Mouse (Mus musculus): ENCODE data around the gene Cdh20. TPM values are rescaled to one million over a fixed set of nuclear protein-coding genes. Genes with fewer than 3 reads are reported as not detected.

Cdh20 gene
- polyA plus RNA-seq, 1 experiment from 2014 or later = not detected

DNA sequence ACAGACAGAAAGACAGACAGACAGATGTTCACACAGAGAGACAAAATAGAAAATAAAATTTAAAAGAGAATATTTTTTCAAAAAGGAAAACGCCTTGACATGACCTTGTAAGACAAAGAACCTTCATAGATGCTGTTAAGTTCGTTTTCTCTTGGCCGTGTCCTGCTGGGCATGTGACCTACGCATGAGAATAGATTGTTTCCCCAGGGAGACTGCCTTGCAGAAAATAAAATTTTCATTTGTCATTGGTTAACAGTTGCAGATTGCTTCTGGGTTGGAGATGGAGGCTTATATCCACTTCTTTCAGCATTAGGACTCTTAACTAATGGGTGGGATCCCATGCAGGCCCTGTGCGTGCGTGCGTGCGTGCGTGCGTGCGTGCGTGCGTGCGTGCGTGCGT, 219.2 kb downstream of the Cdh20 start:
- H3K36me3 ChIP-seq (ENCODE audit: control insufficient read depth, insufficient read depth) = no peaks in the 10 kb centered on the region
- H3K9ac ChIP-seq (ENCODE audit: low read depth, low read length) = no peak overlapping the region
- H3K4me1 ChIP-seq (ENCODE audit: control insufficient read depth, low read depth, low read length) = no peaks in the 10 kb centered on the region
- no peaks in the 10 kb centered on the region for H3K27me3 ChIP-seq (ENCODE audit: control insufficient read depth, insufficient read depth, low read depth, low read length)
- no peak for ATAC-seq (ENCODE audit: low read depth)
- H3K4me3 ChIP-seq (ENCODE audit: low read depth, low read length) = no peak overlapping the region
- H3K4me2 ChIP-seq (ENCODE audit: low read depth, low read length) = no peak overlapping the region
- no peak overlapping the region for H3K27ac ChIP-seq (ENCODE audit: low read length)
- 79% methylated on average over 16 of the region's 16 CpGs for WGBS (ENCODE audit: insufficient replicate concordance)
- no peaks in the 10 kb centered on the region for H3K9me3 ChIP-seq (replicated peaks; ENCODE audit: control insufficient read depth, low read length)

DNA sequence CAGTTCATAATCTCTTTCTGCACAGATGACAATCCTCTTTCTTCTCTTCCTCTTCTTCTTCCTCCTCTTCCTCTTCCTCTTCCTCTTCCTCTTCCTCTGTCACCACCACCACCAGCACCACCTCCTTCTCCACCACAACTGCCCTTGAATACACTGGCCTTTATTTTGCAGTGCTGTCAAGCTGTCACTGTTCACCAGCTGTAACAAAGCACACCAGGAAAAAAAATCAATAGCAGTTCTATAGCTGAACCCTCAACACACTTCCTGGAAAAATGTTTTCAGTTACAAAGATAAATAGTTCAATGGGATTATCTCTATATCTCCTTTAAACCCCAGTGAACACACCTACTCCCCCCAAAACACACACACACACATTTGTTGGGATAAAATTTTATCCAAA, 224.1 kb downstream of the Cdh20 start:
- no peaks in the 10 kb centered on the region; the same call in 1 of the 2 replicates for H3K27me3 ChIP-seq (ENCODE audit: control insufficient read depth, insufficient read depth, low read depth, low read length)
- no peak overlapping the region for H3K27ac ChIP-seq (ENCODE audit: low read length)
- no peaks in the 10 kb centered on the region for H3K9me3 ChIP-seq (replicated peaks; ENCODE audit: control insufficient read depth, low read length)
- H3K4me2 ChIP-seq (ENCODE audit: low read depth, low read length) = no peak overlapping the region
- ATAC-seq (ENCODE audit: low read depth) = no peak
- H3K9ac ChIP-seq (ENCODE audit: low read depth, low read length) = no peak overlapping the region
- H3K36me3 ChIP-seq (ENCODE audit: control insufficient read depth, insufficient read depth) = no peaks in the 10 kb centered on the region
- H3K4me3 ChIP-seq (ENCODE audit: low read depth, low read length) = no peak overlapping the region
- no peaks in the 10 kb centered on the region for H3K4me1 ChIP-seq (ENCODE audit: control insufficient read depth, low read depth, low read length)

DNA sequence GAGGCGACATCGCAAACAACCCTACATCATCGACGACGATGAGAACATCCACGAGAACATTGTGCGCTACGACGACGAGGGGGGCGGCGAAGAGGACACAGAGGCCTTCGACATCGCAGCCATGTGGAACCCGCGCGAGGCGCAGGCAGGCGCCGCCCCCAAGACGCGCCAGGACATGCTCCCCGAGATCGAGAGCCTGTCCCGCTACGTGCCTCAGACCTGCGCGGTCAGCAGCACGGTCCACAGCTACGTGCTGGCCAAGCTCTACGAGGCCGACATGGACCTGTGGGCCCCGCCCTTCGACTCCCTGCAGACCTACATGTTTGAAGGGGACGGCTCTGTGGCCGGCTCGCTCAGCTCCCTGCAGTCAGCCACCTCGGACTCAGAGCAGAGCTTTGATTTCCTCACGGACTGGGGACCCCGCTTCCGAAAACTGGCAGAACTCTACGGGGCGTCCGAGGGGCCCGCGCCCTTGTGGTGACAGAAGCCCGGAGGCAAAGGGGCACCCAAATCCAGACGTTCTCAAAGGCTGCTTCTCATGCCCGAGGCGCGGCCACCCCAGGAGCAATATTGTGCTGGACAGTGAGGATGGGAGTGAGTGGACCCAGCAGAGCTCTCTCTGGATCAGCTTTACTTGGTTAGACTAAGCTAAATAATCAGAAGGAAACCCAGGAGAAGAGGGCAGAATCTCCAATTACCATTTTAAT, 225.7 kb downstream of the Cdh20 start:
- no peak overlapping the region for H3K27ac ChIP-seq (ENCODE audit: low read length)
- no peaks in the 10 kb centered on the region for H3K36me3 ChIP-seq (ENCODE audit: control insufficient read depth, insufficient read depth)
- no peak overlapping the region for H3K9ac ChIP-seq (ENCODE audit: low read depth, low read length)
- no peaks in the 10 kb centered on the region; the same call in 1 of the 2 replicates for H3K27me3 ChIP-seq (ENCODE audit: control insufficient read depth, insufficient read depth, low read depth, low read length)
- WGBS (ENCODE audit: insufficient replicate concordance) = 11% methylated on average over 51 of the region's 51 CpGs
- no peaks in the 10 kb centered on the region for H3K4me1 ChIP-seq (ENCODE audit: control insufficient read depth, low read depth, low read length)
- peak overlapping the region; percentile 31 for H3K4me3 ChIP-seq (ENCODE audit: low read depth, low read length)
- H3K9me3 ChIP-seq (replicated peaks; ENCODE audit: control insufficient read depth, low read length) = no peaks in the 10 kb centered on the region
- peak; percentile 81 for ATAC-seq (ENCODE audit: low read depth)
- peak overlapping the region; percentile 57 for H3K4me2 ChIP-seq (ENCODE audit: low read depth, low read length)

DNA sequence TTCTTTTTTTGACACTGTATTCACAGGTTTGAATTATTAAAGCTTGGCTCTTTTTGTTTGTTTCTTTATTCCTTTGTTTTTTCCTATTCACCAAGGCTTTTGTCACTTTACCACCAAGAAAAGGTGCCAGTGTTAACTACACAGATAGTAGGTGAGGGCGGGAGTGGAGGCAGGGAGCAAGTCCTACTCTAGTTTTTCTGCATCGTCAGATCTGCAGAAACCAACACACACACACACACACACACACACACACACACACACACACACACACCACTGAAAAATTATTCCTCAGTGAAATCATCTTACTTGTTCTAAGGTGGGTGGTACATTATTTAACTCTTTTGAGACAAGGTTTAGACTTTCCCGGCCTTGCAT, 226.3 kb downstream of the Cdh20 start:
- Histone ChIP-seq H3K36me3 (ENCODE audit: control insufficient read depth, insufficient read depth) (no peaks in the 10 kb centered on the region), H3K9me3 (replicated peaks; ENCODE audit: control insufficient read depth, low read length) (no peaks in the 10 kb centered on the region), H3K9ac (ENCODE audit: low read depth, low read length) (no peak overlapping the region), H3K4me2 (ENCODE audit: low read depth, low read length) (no peak overlapping the region), H3K27me3 (ENCODE audit: control insufficient read depth, insufficient read depth, low read depth, low read length) (no peaks in the 10 kb centered on the region; the same call in 1 of the 2 replicates), H3K4me1 (ENCODE audit: control insufficient read depth, low read depth, low read length) (no peaks in the 10 kb centered on the region), H3K27ac (ENCODE audit: low read length) (no peak overlapping the region), H3K4me3 (ENCODE audit: low read depth, low read length) (no peak overlapping the region)
- WGBS (ENCODE audit: insufficient replicate concordance) = 61% methylated on average over 3 of the region's 3 CpGs
- no peak for ATAC-seq (ENCODE audit: low read depth)

DNA sequence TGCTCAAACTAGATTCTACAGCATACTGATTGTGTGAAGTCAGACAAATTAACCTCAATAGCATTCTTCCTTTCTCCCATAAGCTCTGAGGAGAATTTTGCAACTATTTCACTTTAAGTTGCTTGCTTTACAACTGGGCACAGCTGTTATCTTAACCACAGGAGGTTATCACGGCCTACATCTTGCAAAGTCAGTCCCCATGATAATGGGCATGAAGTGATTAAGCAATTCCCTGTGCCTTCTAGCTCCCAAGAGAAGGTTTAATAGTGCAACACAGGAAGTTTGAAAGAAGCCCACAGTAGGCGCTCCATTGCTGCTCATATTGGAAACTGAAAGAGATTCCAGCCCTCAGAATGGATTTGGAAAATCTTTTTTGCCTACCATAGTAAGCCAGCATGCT, 229.5 kb downstream of the Cdh20 start:
- Histone ChIP-seq H3K9ac (ENCODE audit: low read depth, low read length) (no peak overlapping the region), H3K9me3 (replicated peaks; ENCODE audit: control insufficient read depth, low read length) (no peaks in the 10 kb centered on the region), H3K36me3 (ENCODE audit: control insufficient read depth, insufficient read depth) (no peaks in the 10 kb centered on the region), H3K4me3 (ENCODE audit: low read depth, low read length) (no peak overlapping the region), H3K27ac (ENCODE audit: low read length) (no peak overlapping the region), H3K4me1 (ENCODE audit: control insufficient read depth, low read depth, low read length) (no peaks in the 10 kb centered on the region), H3K27me3 (ENCODE audit: control insufficient read depth, insufficient read depth, low read depth, low read length) (no peaks in the 10 kb centered on the region; the same call in 1 of the 2 replicates), H3K4me2 (ENCODE audit: low read depth, low read length) (no peak overlapping the region)
- 26% methylated on average over 2 of the region's 2 CpGs for WGBS (ENCODE audit: insufficient replicate concordance)
- no peak for ATAC-seq (ENCODE audit: low read depth)

DNA sequence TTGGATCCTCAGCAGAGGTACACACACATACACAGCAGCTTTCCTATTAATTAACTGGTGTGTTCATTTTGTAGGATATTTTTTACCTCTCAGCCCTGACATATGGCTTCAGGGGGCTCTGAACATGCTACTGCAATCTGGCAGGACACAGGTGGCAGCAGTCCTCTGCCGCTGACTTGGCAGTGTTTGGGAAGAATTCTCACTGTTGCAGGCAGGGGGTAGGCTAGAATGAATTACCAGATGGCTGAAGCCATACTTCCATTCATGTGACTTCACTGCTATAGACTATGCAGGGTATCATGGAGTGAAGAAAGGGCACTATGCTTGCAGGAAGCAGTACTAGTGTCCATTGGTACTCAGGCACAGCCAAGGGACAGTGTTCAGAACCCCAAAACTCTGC, 233.8 kb downstream of the Cdh20 start:
- 59% methylated on average over 1 of the region's 1 CpGs for WGBS (ENCODE audit: insufficient replicate concordance)
- ATAC-seq (ENCODE audit: low read depth) = no peak
- no peaks in the 10 kb centered on the region for H3K36me3 ChIP-seq (ENCODE audit: control insufficient read depth, insufficient read depth)
- H3K9me3 ChIP-seq (replicated peaks; ENCODE audit: control insufficient read depth, low read length) = no peaks in the 10 kb centered on the region
- H3K27me3 ChIP-seq (ENCODE audit: control insufficient read depth, insufficient read depth, low read depth, low read length) = no peaks in the 10 kb centered on the region
- H3K27ac ChIP-seq (ENCODE audit: low read length) = no peak overlapping the region
- H3K4me1 ChIP-seq (ENCODE audit: control insufficient read depth, low read depth, low read length) = no peaks in the 10 kb centered on the region
- H3K4me2 ChIP-seq (ENCODE audit: low read depth, low read length) = no peak overlapping the region
- no peak overlapping the region for H3K4me3 ChIP-seq (ENCODE audit: low read depth, low read length)
- no peak overlapping the region for H3K9ac ChIP-seq (ENCODE audit: low read depth, low read length)

DNA sequence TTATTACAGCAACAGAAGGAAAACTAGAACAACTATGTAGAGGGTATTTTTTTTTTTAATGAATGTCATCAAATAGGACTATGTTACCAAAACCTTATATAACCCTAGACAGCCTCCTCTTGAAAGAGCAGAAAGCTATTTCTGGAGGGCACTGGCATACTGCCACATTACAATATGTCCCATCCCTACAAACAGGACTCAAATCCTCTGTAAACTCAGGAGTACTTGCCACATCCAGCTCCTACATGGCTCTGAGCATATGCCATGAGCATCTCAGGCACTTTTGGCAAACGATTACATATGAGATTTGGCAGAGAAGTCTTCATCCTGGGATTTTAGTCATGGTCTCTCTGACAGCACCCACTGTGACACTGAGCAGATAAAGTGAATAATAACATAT, 235.5 kb downstream of the Cdh20 start:
- H3K36me3 ChIP-seq (ENCODE audit: control insufficient read depth, insufficient read depth) = no peaks in the 10 kb centered on the region
- H3K4me1 ChIP-seq (ENCODE audit: control insufficient read depth, low read depth, low read length) = no peaks in the 10 kb centered on the region
- no peak for ATAC-seq (ENCODE audit: low read depth)
- H3K27ac ChIP-seq (ENCODE audit: low read length) = no peak overlapping the region
- no peak overlapping the region for H3K4me2 ChIP-seq (ENCODE audit: low read depth, low read length)
- WGBS (ENCODE audit: insufficient replicate concordance) = 60% methylated on average over 1 of the region's 1 CpGs
- H3K4me3 ChIP-seq (ENCODE audit: low read depth, low read length) = no peak overlapping the region
- no peaks in the 10 kb centered on the region for H3K27me3 ChIP-seq (ENCODE audit: control insufficient read depth, insufficient read depth, low read depth, low read length)
- H3K9ac ChIP-seq (ENCODE audit: low read depth, low read length) = no peak overlapping the region
- no peaks in the 10 kb centered on the region for H3K9me3 ChIP-seq (replicated peaks; ENCODE audit: control insufficient read depth, low read length)

DNA sequence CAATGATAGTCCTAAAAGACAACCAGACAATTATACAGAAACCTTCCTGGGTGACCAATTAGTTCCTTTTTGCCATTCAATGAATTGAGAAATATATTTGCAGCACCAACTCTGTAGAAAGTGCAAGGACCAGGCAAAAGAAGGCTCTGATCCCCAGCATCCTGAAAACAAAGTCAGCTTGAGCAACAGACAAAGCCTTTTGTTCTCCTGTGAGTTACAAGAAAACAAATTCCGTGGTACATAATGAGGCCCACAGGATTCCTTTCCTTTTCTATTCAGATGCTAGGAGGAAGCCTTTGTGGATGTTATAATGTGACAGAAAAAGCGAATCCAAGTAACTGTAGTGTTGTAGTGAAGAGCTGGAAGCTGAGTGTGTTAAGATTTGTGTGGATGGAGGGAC, 244.3 kb downstream of the Cdh20 start:
- Histone ChIP-seq H3K9ac (ENCODE audit: low read depth, low read length) (no peak overlapping the region), H3K4me1 (ENCODE audit: control insufficient read depth, low read depth, low read length) (no peaks in the 10 kb centered on the region), H3K4me3 (ENCODE audit: low read depth, low read length) (no peak overlapping the region), H3K9me3 (replicated peaks; ENCODE audit: control insufficient read depth, low read length) (no peaks in the 10 kb centered on the region), H3K27ac (ENCODE audit: low read length) (no peak overlapping the region), H3K4me2 (ENCODE audit: low read depth, low read length) (no peak overlapping the region), H3K27me3 (ENCODE audit: control insufficient read depth, insufficient read depth, low read depth, low read length) (no peaks in the 10 kb centered on the region), H3K36me3 (ENCODE audit: control insufficient read depth, insufficient read depth) (no peaks in the 10 kb centered on the region)
- ATAC-seq (ENCODE audit: low read depth) = no peak
- 21% methylated on average over 2 of the region's 2 CpGs for WGBS (ENCODE audit: insufficient replicate concordance)

DNA sequence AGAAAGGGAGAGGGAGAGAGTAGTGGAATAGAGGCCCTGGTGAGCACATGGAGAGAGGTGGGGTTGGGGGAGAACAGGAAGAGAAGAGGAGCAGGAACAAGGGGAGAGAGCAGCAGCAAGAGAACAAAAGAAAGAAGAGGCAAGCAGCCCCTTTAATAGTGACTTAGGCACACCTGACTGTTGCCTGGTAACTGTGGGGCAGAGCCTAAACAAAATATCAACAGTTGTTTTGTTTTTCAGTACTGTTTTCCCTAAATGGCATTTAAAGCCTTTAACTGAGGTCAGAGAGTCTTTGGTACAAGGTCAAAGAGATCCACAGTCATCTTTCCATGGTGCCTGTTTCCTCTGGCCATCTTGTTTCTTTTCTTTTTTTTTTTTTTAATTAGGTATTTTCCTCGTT, 245.0 kb downstream of the Cdh20 start:
- H3K4me1 ChIP-seq (ENCODE audit: control insufficient read depth, low read depth, low read length) = no peaks in the 10 kb centered on the region
- H3K27me3 ChIP-seq (ENCODE audit: control insufficient read depth, insufficient read depth, low read depth, low read length) = no peaks in the 10 kb centered on the region
- no peak overlapping the region for H3K27ac ChIP-seq (ENCODE audit: low read length)
- H3K4me2 ChIP-seq (ENCODE audit: low read depth, low read length) = no peak overlapping the region
- H3K9ac ChIP-seq (ENCODE audit: low read depth, low read length) = no peak overlapping the region
- no peak overlapping the region for H3K4me3 ChIP-seq (ENCODE audit: low read depth, low read length)
- ATAC-seq (ENCODE audit: low read depth) = no peak
- no peaks in the 10 kb centered on the region for H3K36me3 ChIP-seq (ENCODE audit: control insufficient read depth, insufficient read depth)
- 33% methylated on average over 1 of the region's 1 CpGs for WGBS (ENCODE audit: insufficient replicate concordance)
- no peaks in the 10 kb centered on the region for H3K9me3 ChIP-seq (replicated peaks; ENCODE audit: control insufficient read depth, low read length)

Data from liver, embryonic 16.5 days (tissue).